Mouse (Mus musculus): ENCODE results near the gene Slc6a18. TPM values are rescaled to one million over a fixed set of nuclear protein-coding genes. Genes with fewer than 3 reads are reported as not detected.

The Slc6a18 gene
- total RNA-seq, 2 experiments from 2014 or later, result not detected

- no peak for ATAC-seq (replicated peaks; ENCODE audit: low FRiP score, low TSS enrichment, poor library complexity, severe bottlenecking)
These were observed 51.4 kb downstream of the Slc6a18 start for GRCm38 (mm10) chr13:73626410-73626744.

GRCm38 (mm10) chr13:73620637-73621036 lies 57.2 kb downstream of the Slc6a18 start:
- no peak for ATAC-seq (replicated peaks; ENCODE audit: low FRiP score, low TSS enrichment, poor library complexity, severe bottlenecking)

- no peak for ATAC-seq (replicated peaks; ENCODE audit: low FRiP score, low TSS enrichment, poor library complexity, severe bottlenecking)
These were observed 59.4 kb downstream of the Slc6a18 start for GRCm38 (mm10) chr13:73618406-73618805.

Other genes starting within 250 kb of the Slc6a18 start
- 46.7 and 50.6 TPM in 2 replicates for gene Lpcat1, start 210.8 kb downstream of the Slc6a18 start, total RNA-seq (2014; fragmentation: Nextera tagmentation)
- gene Lpcat1, start 210.8 kb downstream of the Slc6a18 start, total RNA-seq (2017), result 19.3 and 32.4 TPM in 2 replicates
- gene Slc6a3, start 141.3 kb downstream of the Slc6a18 start, total RNA-seq (2014; fragmentation: Nextera tagmentation), result not detected in 2 replicates
- not detected in 2 replicates for gene Slc6a3, start 141.3 kb downstream of the Slc6a18 start, total RNA-seq (2017)
- gene Clptm1l, start 74.0 kb downstream of the Slc6a18 start, total RNA-seq (2014; fragmentation: Nextera tagmentation), result 130 and 134 TPM in 2 replicates
- 86.7 and 87.6 TPM in 2 replicates for gene Clptm1l, start 74.0 kb downstream of the Slc6a18 start, total RNA-seq (2017)
- 3.2 TPM in 1 of 2 replicates, not detected in the other for gene Tert, start 51.1 kb downstream of the Slc6a18 start, total RNA-seq (2014; fragmentation: Nextera tagmentation)
- gene Tert, start 51.1 kb downstream of the Slc6a18 start, total RNA-seq (2017), result 0.53 and 6.0 TPM in 2 replicates
- 2.0 and 5.1 TPM in 2 replicates for gene Slc6a19, start 26.8 kb upstream of the Slc6a18 start, total RNA-seq (2014; fragmentation: Nextera tagmentation)
- not detected in 2 replicates for gene Slc6a19, start 26.8 kb upstream of the Slc6a18 start, total RNA-seq (2017)
- 13.3 and 15.4 TPM in 2 replicates for gene Slc12a7, start 55.1 kb upstream of the Slc6a18 start, total RNA-seq (2014; fragmentation: Nextera tagmentation)
- gene Slc12a7, start 55.1 kb upstream of the Slc6a18 start, total RNA-seq (2017), result 2.2 and 3.5 TPM in 2 replicates
- gene Nkd2, start 169.6 kb upstream of the Slc6a18 start, total RNA-seq (2014; fragmentation: Nextera tagmentation), result not detected in 2 replicates
- gene Nkd2, start 169.6 kb upstream of the Slc6a18 start, total RNA-seq (2017), result not detected in 2 replicates